Mouse (Mus musculus) lung, postnatal 0 days (tissue): ENCODE results near the gene Aco2.

Experiments used
- CTCF ChIP-seq: IDR thresholded peaks from 2 replicates; pipeline ENCODE4 v1.5.1; 2016; ENCODE audit warnings: antibody characterized with exemption, mild to moderate bottlenecking
- EP300 ChIP-seq: IDR thresholded peaks from 2 replicates; pipeline ENCODE4 v1.6.1; 2016; ENCODE audit warnings: antibody characterized with exemption, mild to moderate bottlenecking, control low read depth

- TF ChIP-seq CTCF: no peak
- no peak for TF ChIP-seq EP300
Measured at GRCm38 (mm10) chr15:81852411-81853000, 19.6 kb upstream of the Aco2 start.
